Mouse (Mus musculus) heart, postnatal 36 days (tissue): ENCODE measurements around the gene Rpl32. TPM values are rescaled to one million over a fixed set of nuclear protein-coding genes. Genes with fewer than 3 reads are reported as not detected.
A peak's percentile ranks its signal among the peaks of the same experiment; 100 is the strongest.
"Not testable (repeated sequence)": the region's sequence is repeated elsewhere in the genome, so short reads cannot be mapped to it uniquely, and the experiment has no call there.

Experiments
- DNase-seq, 2 experiments: peaks; one replicate each; pipeline ENCODE4 v3.0.0; 2021 to 2022
- intact Hi-C: fragments of 180-260 bp; cut with DNase I; formaldehyde crosslinking; loops from one replicate; pipeline ENCODE4 v1.15.1; 2025
- total RNA-seq, 2 experiments: library from RNA; stranded (reverse); gene quantifications; 2 replicates each; pipeline ENCODE4 v1.2.3; 2021

Rpl32 gene
- 100 to 1,000 TPM; 621 to 649 TPM for total RNA-seq

DNA sequence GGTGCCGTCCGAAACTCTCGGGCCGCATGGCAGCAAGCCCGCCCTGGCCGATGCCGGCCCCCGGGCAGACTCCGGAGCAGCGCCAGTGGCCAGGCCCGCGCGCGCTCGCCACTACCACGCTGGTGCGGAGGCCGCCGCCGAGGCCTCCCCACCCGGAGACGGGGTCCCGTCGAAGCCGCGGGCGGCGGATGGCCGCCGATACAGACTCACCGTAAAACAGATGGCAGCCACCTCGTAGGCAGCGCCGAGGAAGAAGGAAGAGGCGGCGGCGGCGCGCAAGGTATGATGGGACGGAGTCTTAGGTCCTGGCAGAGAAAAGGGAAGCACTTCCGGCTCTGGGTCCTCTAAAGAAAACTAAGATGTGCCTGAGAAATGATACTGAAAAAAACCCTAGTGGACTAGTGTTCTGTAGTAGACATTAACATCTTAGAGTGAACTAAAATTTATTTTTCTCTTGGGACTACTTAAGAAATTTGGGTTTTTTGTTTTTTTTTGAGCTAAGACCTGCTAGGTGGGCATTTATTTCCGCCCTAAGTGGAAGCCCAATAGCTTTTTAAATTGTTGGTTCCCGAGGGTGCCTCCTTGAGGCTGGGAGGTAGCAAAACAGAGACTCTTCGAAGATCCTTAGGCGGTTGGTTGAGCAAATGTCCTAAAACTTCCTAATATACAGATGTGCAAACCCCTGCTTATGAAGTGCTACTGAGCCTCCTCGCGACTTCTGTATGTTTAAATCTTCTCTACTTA, at the start of gene Rpl32:
Gene Rpl32 (minus strand): TSS at position 260 of the 744 bp plus-strand sequence.
- DNase-seq, result peak; percentile 84 to 92
- intact Hi-C loops, result loop anchor here (5.0 to 10.0 kb wide), 2 partner anchors 204 to 261 kb away; partner anchors contain the start of gene Mkrn2

DNA sequence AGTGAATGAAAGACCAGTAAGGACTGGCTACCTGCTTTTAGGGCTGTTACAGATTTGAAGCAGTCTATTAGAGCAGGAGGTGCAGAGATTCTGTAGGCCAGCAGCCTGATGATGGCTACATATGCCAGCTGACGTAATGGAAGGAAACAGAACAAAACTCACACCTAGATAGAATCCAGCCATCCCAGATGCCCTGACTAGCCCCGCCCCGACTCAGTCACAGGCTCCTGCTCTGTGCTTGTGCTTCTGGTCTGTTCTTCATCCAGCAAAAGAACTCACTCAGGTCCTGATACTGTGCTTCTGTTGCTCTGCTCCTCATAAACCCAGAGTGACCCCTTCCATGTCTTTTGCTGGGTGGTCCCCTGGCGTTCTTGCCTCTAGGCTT, 47.8 kb upstream of the Rpl32 start:
- intact Hi-C loops, result no loop called here
- DNase-seq, result no peak

DNA sequence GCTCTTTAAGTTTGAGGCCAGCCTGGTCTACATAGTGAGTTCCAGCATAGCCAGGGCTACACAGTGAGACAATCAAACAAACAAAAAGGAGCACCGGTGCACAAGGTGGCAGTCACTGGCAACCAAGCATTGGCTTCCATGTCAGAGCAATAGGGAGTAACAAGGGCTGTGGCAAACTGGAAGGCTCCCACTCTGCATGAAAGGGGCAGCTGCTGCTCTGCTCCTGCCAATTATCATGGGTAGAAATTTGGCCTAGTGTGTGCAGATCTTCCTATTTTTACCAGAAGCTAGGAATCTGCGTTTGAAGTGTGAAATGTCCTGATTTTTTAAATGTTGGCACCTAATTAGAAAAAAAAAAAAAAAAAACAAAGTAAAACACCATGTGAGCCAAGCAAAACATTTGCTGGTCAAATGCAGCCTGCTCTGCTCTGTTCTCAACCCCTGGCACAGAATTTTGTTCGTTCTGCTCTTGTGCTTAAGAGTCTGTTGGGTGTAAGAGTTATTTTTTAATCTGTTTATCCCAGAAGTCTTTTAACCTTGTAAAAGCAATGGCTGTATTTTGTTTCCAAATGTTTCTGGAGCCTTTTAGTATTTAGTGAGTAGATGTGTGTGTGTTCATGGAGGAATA, 47.3 kb upstream of the Rpl32 start:
- DNase-seq, result no peak
- intact Hi-C loops, result loop anchor here (2.0 kb wide), 1 partner anchor 31 kb away; no protein-coding TSS in a partner anchor

DNA sequence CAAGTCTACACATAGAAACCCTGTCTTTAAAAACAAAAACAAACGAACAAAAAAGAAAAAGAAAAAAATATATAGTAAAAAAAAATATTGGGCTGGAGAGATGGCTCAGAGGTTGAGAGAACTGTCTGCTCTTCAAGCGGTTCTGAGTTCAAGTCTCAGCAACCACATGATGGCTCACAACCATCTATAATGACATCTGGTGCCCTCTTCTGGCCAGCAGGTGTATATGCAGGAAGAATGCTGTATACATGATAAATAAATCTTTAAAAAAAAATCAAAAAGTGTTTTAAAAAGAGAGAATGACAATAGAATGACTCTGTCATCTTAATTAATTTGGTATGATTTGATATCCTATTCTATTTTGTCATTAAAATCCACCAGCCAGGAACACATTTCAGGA, 45.9 kb upstream of the Rpl32 start:
- intact Hi-C loops, result loop anchor here (2.0 kb wide), 1 partner anchor 32 kb away; no protein-coding TSS in a partner anchor
- no peak for DNase-seq

GRCm38 (mm10) chr6:115853985-115854384, 45.4 kb upstream of the Rpl32 start:
- intact Hi-C loops, result loop anchor here (2.0 kb wide), 1 partner anchor 33 kb away; no protein-coding TSS in a partner anchor
- no peak for DNase-seq

- intact Hi-C loops, result no loop called here
- DNase-seq, result peak; percentile 94 to 96
Observed at GRCm38 (mm10) chr6:115853091-115853813, 44.7 kb upstream of the Rpl32 start, which contains the start of the genes Mbd4 and Ift122. Gene Mbd4 (minus strand): TSS chr6:115853371. Gene Ift122 (plus strand): TSS chr6:115853470.

DNA sequence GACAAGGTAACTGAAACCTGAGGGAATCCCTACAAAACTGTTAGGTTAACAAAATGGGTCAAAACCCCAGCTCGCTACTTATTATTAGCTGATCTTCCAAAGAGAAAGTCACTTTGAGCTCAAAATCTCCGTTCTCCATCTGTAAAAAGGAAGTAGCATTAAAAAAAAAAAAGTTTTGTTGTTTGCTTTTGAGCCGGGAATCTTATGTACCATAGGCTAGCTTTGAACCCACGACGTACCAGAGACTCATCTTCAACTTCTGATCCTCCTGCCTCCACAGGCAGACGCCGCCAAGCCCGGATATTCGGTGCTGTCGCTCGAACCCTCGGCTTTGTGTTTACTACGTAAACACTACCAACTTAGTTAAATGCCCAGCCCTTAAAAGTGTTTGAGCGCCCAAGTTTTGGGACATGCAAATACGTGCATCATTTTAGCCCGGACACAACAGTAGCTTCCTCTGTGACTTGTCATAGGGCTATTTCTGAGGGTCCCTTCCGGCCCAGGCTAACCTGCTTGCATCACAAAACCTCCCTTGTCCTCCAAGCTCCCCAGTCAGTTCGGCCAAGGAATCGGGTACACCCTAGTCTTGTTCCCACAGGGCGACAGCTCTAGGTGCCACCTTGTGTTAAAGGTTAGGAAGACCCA, 44.0 kb upstream of the Rpl32 start:
- DNase-seq, result no peak
- intact Hi-C loops, result no loop called here

- DNase-seq, result no peak
- intact Hi-C loops, result loop anchor here (5.0 kb wide), 1 partner anchor 279 kb away; no protein-coding TSS in a partner anchor
Observed at GRCm38 (mm10) chr6:115848598-115849304, 40.2 kb upstream of the Rpl32 start.

- DNase-seq, result peak; percentile 52 to 69
- intact Hi-C loops, result loop anchor here (1.0 to 5.0 kb wide), 3 partner anchors 54 to 280 kb away; no protein-coding TSS in a partner anchor
Observed at GRCm38 (mm10) chr6:115846640-115847411, 38.3 kb upstream of the Rpl32 start.

GRCm38 (mm10) chr6:115845006-115845405, 36.5 kb upstream of the Rpl32 start:
- no peak for DNase-seq
- intact Hi-C loops, result loop anchor here (5.0 kb wide), 1 partner anchor 282 kb away; no protein-coding TSS in a partner anchor

DNA sequence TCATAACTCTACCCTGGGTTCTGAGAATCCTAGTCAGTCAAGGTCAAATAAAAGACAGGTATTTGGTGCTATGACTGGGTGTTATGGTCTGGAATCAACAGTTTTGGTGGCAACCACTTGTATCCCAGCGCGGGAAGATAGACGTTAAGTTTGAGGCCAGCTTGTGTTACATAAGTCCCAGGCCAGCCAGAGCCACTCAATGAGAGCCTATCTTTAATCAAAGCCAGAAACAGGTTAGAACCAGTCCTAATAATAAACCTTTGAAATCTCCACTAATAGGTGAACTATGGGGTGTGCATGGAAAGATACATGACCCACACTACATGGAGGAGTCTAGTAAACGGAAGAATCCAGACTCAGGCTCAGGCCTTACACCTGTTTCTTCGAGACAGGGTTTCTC, 30.2 kb upstream of the Rpl32 start:
- intact Hi-C loops, result no loop called here
- no peak for DNase-seq

DNA sequence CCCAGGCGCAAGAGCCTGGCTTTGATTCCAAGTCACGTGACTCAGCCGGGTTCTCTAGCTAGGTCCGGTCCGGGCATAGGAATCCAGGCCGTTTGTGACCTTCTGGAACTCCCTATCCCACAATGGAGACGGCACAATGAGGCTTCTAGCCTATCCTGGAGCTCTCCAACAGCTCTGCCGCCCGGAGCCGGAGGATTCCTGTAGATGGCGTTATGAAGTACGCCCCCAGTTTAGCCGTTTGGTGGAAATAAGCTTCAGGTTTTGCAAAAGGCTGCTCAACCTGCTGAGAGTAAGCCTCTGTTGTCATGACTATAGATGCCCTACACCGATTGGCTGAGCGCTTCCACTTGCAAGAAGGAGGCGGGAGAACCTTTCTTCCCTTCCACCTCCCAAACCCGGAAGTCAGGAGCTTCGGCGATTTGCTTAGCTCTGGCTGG, 29.6 kb upstream of the Rpl32 start, which contains the start of gene Efcab12:
Gene Efcab12 (minus strand): TSS at position 252 of the 437 bp plus-strand sequence.
- peak; percentile 53 for DNase-seq

DNA sequence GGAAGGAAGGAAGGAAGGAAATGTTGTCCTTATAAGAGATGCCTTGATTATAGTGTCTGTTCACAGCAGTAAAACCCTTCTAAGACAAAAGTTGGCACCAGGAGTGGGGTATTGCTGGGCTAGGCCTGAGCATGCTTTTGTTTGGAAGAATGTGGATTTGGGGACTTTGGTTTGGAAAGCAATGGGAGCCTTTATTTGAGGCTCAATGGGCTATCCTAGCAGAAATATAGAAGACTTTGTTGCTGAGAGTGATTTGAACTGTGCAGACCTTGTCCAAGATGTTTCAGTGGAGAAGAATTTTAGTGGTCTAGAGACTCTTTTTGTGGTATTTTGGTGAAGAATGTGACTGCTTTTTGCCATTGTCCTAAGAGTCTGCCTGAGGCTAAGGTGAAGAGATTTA, 25.3 kb upstream of the Rpl32 start:
- intact Hi-C loops, result no loop called here
- no peak for DNase-seq

More for the DNA sequence above, 29.6 kb upstream of the Rpl32 start, which contains the start of gene Efcab12:
- intact Hi-C loops, result no loop called here

DNA sequence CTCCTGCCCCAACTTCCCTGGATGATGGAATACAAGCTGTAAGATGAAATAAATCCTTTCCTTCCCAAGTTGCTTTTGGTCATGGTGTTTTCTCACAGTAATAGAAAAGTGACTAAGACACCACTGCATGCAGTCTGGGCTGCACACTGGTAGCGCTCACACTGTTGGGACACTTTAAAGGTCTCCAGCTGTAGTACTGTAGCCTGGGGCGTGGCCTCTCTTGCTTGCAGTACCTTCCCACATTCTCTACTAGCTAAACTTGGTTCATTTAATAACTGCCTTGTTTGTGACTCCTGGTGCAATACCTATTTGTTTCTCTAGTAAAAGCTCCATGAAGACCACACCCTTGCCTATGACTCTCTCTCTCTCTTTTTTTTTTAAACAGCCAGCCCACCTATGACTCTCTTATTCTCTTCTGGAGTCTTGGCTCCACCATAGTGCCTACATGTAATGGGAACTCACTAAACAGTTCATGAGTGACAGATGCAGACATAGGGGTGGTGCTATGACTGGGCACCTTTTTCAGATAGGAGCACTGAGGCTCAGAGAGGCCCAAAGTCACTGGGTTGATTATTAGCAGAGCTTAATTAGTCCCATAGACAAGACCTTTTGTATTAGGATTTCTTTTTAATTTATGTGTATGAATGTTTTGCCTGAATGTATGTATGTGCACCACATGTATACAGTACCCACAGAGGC, 23.8 kb upstream of the Rpl32 start:
- no peak for DNase-seq
- intact Hi-C loops, result no loop called here

DNA sequence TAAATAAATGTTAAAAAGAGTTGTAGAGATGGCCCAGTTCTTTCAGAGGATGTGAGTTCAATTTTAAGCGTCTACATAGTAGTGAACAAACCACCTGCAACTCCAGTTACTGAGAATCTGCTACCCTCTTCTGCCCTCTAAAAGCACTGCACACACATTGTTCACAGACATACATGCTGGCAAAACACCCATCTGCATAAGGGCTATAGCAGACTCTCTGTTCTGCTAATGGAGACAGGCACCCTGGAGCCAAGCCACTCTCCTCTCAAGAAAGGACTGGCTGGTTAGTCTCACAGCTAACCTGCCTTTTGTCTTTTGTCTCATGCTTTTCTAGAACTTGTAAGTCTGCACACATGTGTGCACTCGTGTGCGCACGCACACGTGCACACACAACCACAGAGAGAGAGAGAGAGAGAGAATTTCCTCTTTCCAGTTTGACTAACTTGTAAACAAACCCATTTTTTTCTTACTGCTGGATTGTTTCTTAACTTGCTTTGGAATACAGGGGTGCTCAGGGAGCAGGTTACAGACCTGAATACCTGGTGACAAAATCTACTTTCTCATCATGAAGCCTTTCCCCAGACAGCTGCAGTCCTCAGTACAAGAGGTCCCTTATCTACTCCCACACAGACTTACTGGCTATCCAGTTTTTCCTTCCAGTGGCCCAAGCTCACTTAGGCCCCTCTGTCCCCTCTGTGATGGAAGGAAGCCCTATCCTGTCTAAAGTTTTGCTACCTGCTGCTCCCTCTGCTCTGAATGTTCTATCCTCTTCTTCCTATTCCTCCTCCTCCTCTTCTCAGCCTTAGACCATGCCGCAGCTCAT, 22.4 kb upstream of the Rpl32 start:
- intact Hi-C loops, result no loop called here
- no peak for DNase-seq

- intact Hi-C loops, result not testable (repeated sequence)
- peak; percentile 37 to 43 for DNase-seq
Observed at GRCm38 (mm10) chr6:115823850-115824464, 15.4 kb upstream of the Rpl32 start.
